Mouse (Mus musculus): ENCODE data around the gene Cldn6.

GRCm38 (mm10) chr17:23694491-23694890 is 15.4 kb downstream of the Cldn6 start:
- no peak for TF ChIP-seq CTCF (IDR thresholded peaks at IDR 0.05; ENCODE audit: extremely low read depth, insufficient read depth, low read length)
- no peak for TF ChIP-seq POLR2A (IDR thresholded peaks at IDR 0.05; ENCODE audit: extremely low read depth, insufficient read depth, low read length)
